Mouse (Mus musculus) megakaryocyte, embryonic 14.5 days (primary cell): ENCODE results near the gene Hist2h2be.

Experiments
- FLI1 ChIP-seq: IDR thresholded peaks from 2 replicates; pipeline ENCODE4 v1.6.1; 2012; ENCODE audit warnings: low read length, inconsistent platforms, mixed read lengths
- GATA1 ChIP-seq: IDR thresholded peaks from 3 replicates; pipeline ENCODE4 v1.6.1; 2012; ENCODE audit warnings: mixed read lengths, low read length, inconsistent platforms, borderline replicate concordance

DNA sequence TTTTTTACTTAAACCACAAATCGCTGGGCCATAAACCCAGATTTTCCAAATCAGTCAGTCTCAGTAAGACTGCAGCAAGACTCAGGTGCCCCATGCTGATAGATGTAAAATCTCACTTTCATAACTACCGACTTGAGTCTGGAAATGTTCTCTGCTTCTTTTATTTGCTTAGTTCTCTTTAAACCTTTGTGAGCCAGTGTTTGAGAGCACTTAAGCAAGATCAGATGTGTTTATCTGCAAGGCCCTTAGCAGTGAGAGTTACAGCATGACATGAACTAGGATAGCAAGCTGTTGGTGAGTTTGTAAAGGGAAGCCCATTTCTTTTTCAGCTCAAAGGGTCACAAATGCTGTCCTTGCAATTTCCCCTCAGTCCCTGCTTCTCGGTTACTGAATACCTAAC, 36.3 kb downstream of the Hist2h2be start:
- no peak for TF ChIP-seq GATA1
- no peak for TF ChIP-seq FLI1
